Mouse (Mus musculus) ES-E14 (cell line): ENCODE data around the gene Ccdc9. TPM values are rescaled to one million over a fixed set of nuclear protein-coding genes. Genes with fewer than 3 reads are reported as not detected.

ENCODE experiments used
- DNase-seq: peaks from one replicate; pipeline ENCODE4 v3.0.0-alpha.2; 2013; ENCODE audit warnings: low read depth, low spot score
- H3K27ac ChIP-seq: 2 replicates; pipeline ENCODE4 v1.5.1; 2012; ENCODE audit warnings: low read depth, mild to moderate bottlenecking, low read length, moderate library complexity, mixed read lengths; ENCODE audit not compliant: poor library complexity, insufficient read depth, severe bottlenecking
- H3K36me3 ChIP-seq: 2 replicates; pipeline ENCODE4 v1.6.1; 2012; ENCODE audit warnings: mild to moderate bottlenecking, low read length, moderate library complexity, mixed read lengths; ENCODE audit not compliant: control insufficient read depth, poor library complexity, insufficient read depth, severe bottlenecking
- H3K4me1 ChIP-seq, 2 experiments: fragments of 150-350 bp in 1 of 2; sonication (generic) in 1 of 2; 2 replicates each; pipeline ENCODE4 v1.6.1; 2012; ENCODE audit warnings: low read length in 2 of 2, mild to moderate bottlenecking in 1 of 2, mixed read lengths in 1 of 2; ENCODE audit not compliant: control insufficient read depth in 2 of 2, insufficient read depth in 2 of 2, poor library complexity in 1 of 2
- H3K4me3 ChIP-seq, 2 experiments: fragments of 150-350 bp in 1 of 2; sonication (generic) in 1 of 2; 2 replicates each; pipeline ENCODE4 v1.5.1; 2012; ENCODE audit warnings: low read length in 2 of 2, low read depth in 1 of 2, mild to moderate bottlenecking in 1 of 2, mixed read lengths in 1 of 2; ENCODE audit not compliant: insufficient read depth in 1 of 2, poor library complexity in 1 of 2, severe bottlenecking in 1 of 2
- H3K9ac ChIP-seq: 2 replicates; pipeline ENCODE4 v1.6.1; 2012; ENCODE audit warnings: low read depth, mild to moderate bottlenecking, low read length, mixed read lengths; ENCODE audit not compliant: poor library complexity, insufficient read depth, severe bottlenecking
- H3K9me3 ChIP-seq: fragments of 150-350 bp; sonication (generic); 2 replicates; pipeline ENCODE4 v1.6.1; 2012; ENCODE audit warnings: low read depth, mild to moderate bottlenecking, low read length; ENCODE audit not compliant: control insufficient read depth, insufficient read depth
- CHD2 ChIP-seq: IDR thresholded peaks from 2 replicates; pipeline ENCODE4 v1.6.1; 2014; ENCODE audit warnings: mild to moderate bottlenecking, low read depth, low read length, inconsistent platforms
- HCFC1 ChIP-seq: IDR thresholded peaks from 2 replicates; pipeline ENCODE4 v1.6.1; 2012; ENCODE audit warnings: low read length, inconsistent platforms, borderline replicate concordance; ENCODE audit not compliant: insufficient read depth
- MAFK ChIP-seq: IDR thresholded peaks from 2 replicates; pipeline ENCODE4 v1.6.1; 2014; ENCODE audit warnings: mild to moderate bottlenecking, low read depth, low read length, inconsistent platforms; ENCODE audit not compliant: insufficient read depth
- ZC3H11A ChIP-seq: IDR thresholded peaks from 2 replicates; pipeline ENCODE4 v1.6.1; 2012; ENCODE audit warnings: low read depth, mild to moderate bottlenecking, inconsistent platforms, low read length, borderline replicate concordance
- ZNF384 ChIP-seq: IDR thresholded peaks from 2 replicates; pipeline ENCODE4 v1.6.1; 2012; ENCODE audit warnings: low read depth, low read length, inconsistent platforms
- in situ Hi-C, 2 experiments: fragments of 600-800 bp; cut with MboI; formaldehyde crosslinking; loops; one replicate each; pipeline ENCODE4 v1.15.1; 2025; ENCODE audit warnings: low sequenced_read_pairs in 2 of 2, inconsistent platforms in 1 of 2; ENCODE audit not compliant: unreplicated experiment in 2 of 2
- total RNA-seq: library from RNA; depleted of rRNA; stranded (reverse); fragments of 300-350 nt; gene quantifications from 2 replicates; pipeline ENCODE4 v1.2.3, GENCODE M21; 2012; rRNA removed

Ccdc9 gene
- 53.9 and 70.3 TPM in 2 replicates for total RNA-seq

- Histone ChIP-seq H3K36me3 (peaks cover 15% of the 10 kb centered on the region), H3K9ac (peak within 1 kb of the TSS; percentile 92), H3K4me1 (peaks cover 0 to 6% of the 10 kb centered on the region in 2 experiments; a peak in 2 of 4 replicates), H3K9me3 (no peaks in the 10 kb centered on the region), H3K4me3 (peak within 1 kb of the TSS; percentile 86 to 94), H3K27ac (peak within 1 kb of the TSS; percentile 99)
- DNase-seq, result peak; percentile 100
- TF ChIP-seq CHD2, result no peak
- TF ChIP-seq HCFC1, result 0 out of 2 replicates have a peak, but pooled peaks have one; percentile 42
- in situ Hi-C loops, result no loop called here
Measured at GRCm38 (mm10) chr7:16286026-16286961, at the start of gene Ccdc9. Gene Ccdc9, minus strand, starts transcription at chr7:16286795.

- Histone ChIP-seq H3K9ac (no peak overlapping the region), H3K36me3 (peaks cover 55% of the 10 kb centered on the region), H3K4me3 (no peak overlapping the region), H3K27ac (no peak overlapping the region), H3K9me3 (no peaks in the 10 kb centered on the region), H3K4me1 (peaks cover 0 to 12% of the 10 kb centered on the region in 2 experiments; a peak in 1 of 4 replicates)
- in situ Hi-C loops, result no loop called here
- TF ChIP-seq HCFC1 (no peak), ZC3H11A (no peak), ZNF384 (no peak), MAFK (no peak), CHD2 (no peak)
- DNase-seq, result no peak
Measured at GRCm38 (mm10) chr7:16329146-16329545, 42.6 kb upstream of the Ccdc9 start.

GRCm38 (mm10) chr7:16326607-16326971, 40.0 kb upstream of the Ccdc9 start:
- Histone ChIP-seq H3K4me3 (no peak overlapping the region), H3K36me3 (peaks cover 42% of the 10 kb centered on the region), H3K4me1 (peaks cover 0 to 12% of the 10 kb centered on the region in 2 experiments; a peak in 1 of 4 replicates), H3K9ac (no peak overlapping the region), H3K27ac (no peak overlapping the region), H3K9me3 (no peaks in the 10 kb centered on the region)
- in situ Hi-C loops, result no loop called here
- TF ChIP-seq ZC3H11A (no peak), CHD2 (no peak), HCFC1 (no peak)
- DNase-seq, result no peak

DNA sequence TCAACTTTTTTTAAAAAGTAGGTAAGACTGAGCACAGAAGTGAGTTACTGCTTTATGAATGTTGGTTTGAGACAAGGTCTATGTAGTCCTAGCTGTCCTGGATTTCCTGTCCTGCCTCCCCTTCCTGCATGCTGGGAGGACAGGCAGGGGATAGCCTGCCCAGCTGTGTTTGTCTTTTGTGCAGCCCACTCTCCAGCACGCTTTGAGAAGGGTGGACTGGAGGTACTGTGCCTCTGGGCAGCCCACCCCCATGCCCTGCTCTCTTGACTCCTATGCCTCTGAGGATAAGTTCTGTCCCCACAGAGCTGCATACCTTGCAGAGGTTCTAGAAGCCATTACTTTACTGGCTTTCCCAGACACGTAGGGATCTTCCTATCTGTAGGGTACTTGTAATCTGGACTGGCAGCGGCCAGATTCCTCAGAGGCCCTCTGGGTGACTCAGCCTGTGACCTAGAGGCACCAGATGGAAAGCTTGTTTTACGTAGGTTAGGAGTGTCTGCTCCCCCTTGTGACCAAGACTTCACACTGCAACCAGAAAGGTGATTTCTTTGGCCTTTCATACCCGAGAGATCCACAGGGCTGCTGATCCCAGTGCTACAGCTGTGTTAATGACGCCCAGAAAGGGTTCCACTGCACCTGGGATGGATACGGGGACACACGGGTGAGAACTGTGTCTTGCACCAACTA, 39.5 kb upstream of the Ccdc9 start:
- H3K27ac ChIP-seq, result 0 out of 2 replicates have a peak overlapping the region, but pooled peaks have one; percentile 34
- in situ Hi-C loops, result no loop called here
- TF ChIP-seq HCFC1, result no peak
- no peak for TF ChIP-seq ZNF384
- TF ChIP-seq ZC3H11A, result no peak

More for the DNA sequence above, 39.5 kb upstream of the Ccdc9 start:
- Histone ChIP-seq H3K9ac (0 out of 2 replicates have a peak overlapping the region, but pooled peaks have one; percentile 40), H3K36me3 (peaks cover 42% of the 10 kb centered on the region), H3K9me3 (no peaks in the 10 kb centered on the region), H3K4me1 (peaks cover 0 to 12% of the 10 kb centered on the region in 2 experiments; a peak in 1 of 4 replicates), H3K4me3 (no peak overlapping the region)
- peak; percentile 71 for DNase-seq
